Mouse (Mus musculus) CH12F3 (cell line): Measurements from ENCODE around the gene Col12a1.
"Not testable (repeated sequence)": the region's sequence is repeated elsewhere in the genome, so short reads cannot be mapped to it uniquely, and the experiment has no call there.

ENCODE experiments used
- in situ Hi-C: fragments of 300-500 bp; cut with MboI; formaldehyde crosslinking; loops from 2 replicates; pipeline ENCODE4 v1.14.3; 2020; ENCODE audit warnings: low sequenced_read_pairs

Gene Col12a1

GRCm38 (mm10) chr9:79714471-79715045, 4.1 kb downstream of the Col12a1 start:
- in situ Hi-C loops, result loop anchor here (10.0 to 25.0 kb wide), 2 partner anchors 677 to 930 kb away; no protein-coding TSS in a partner anchor

DNA sequence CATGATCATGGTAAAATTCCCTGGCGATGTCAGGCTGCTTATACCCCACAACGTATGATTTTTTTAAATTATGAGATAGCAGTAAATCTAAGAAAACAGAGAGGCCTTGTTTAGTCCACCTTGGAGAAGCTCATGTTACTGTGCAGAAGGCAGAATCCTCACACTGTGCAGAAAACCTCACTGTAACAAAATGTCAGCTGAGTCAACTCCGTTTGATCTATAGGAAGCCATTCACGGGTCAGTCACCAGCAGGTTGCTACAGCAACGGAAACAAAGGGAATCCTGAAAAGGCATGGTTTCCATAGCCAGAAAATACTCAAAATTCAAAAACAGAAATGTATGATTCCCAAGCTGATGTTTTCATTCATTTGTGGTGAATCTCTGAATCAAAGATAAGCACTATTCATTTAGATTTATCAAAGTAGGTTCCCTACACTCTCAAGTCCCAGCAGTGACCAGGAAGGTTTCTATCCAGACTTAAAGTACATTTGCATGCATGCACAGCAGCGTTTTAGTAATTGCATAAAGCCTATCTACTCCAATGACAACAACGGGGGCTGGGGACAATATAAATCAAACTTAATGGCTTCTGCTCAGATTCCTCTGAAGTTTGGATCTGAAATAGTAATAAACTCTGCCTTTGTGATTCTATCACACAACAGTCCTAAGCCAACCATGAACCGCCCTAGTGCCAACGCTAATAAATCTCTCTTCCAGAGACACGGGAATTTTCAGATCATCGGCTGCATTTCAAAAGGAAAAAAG, 28.7 kb downstream of the Col12a1 start:
- in situ Hi-C loops, result no loop called here

- in situ Hi-C loops, result no loop called here
These were observed 29.3 kb downstream of the Col12a1 start for GRCm38 (mm10) chr9:79689342-79689741.

DNA sequence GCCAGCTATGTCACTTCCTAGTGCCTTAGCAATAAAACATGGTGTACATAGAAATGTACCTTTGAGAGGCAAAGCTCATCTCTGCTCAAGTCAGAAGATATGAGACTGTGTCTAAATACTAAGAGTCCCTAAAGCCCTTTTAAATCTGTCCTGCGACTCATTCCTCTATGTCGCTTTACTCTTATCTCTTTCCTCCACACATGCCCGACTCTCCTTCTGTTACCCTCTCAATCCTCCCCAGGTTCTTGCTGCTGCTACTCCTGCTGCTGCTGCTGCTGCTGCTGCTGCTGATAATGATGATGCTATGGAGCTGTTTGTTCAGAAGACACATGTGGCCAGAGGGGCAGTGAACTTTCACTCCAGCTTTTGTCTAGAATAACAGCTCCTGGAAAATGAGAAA, 31.4 kb downstream of the Col12a1 start:
- in situ Hi-C loops, result no loop called here

- in situ Hi-C loops, result no loop called here
These were observed 32.6 kb downstream of the Col12a1 start for GRCm38 (mm10) chr9:79686049-79686448.

DNA sequence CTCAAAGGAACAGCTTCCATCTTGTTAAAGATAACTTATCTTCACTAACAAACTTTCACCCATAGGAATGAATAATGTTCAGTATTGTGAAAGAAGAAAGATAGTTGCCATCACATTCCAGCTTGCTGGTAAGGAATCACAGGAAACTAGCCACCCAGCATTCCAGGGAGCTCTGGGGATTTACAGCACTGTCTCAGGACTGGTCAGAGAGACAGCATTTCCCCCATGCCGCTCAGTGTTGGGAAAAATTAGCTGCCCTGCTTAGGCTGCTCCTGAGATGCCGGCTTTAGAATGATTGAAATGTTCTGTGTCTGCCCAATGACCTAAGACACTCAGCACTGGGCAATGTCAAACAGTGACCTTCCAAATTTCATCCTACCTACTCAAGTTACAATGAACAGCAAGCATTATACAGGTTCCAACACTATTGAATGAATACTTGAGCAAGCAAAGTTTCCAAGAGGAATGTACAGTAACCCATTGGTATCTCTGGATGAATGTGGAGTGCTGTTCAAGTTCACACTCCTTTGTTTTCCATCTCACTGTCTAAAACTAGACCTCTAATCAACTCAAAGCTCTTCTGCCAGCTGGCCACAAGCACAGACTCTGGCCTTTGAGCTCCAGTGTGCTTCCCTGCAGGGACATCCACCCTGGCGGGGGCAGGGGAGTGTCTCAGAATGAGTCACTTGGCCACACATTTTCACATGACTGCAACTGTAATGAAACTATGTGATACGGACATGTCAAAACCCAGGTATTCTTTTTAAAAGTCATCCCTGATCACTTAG, 38.0 kb downstream of the Col12a1 start:
- in situ Hi-C loops, result no loop called here

DNA sequence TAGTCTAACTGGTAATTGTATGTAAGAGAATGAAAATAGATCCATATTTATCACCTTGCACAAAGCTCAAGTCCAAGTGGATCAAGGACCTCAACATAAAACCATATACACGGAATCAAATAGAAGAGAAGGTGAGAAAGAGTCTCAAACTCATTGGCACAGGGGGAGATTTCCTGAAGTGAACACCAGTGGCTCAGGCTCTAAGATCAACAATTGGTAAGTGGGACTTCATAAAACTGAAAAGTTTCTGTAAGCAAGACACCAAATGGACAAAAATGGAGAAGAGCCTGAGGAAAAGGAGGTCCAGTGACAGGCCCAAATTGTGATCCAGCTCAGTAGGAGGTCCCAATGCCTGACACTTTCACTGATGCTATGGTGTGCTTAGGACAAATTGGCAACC, 49.8 kb downstream of the Col12a1 start:
- in situ Hi-C loops, result not testable (repeated sequence)

GRCm38 (mm10) chr9:79653327-79654150, 65.1 kb downstream of the Col12a1 start:
- in situ Hi-C loops, result no loop called here

- in situ Hi-C loops, result no loop called here
These were observed 70.0 kb downstream of the Col12a1 start for GRCm38 (mm10) chr9:79648587-79648986.

GRCm38 (mm10) chr9:79645757-79646156, 72.9 kb downstream of the Col12a1 start:
- in situ Hi-C loops, result no loop called here

- in situ Hi-C loops, result no loop called here
These were observed 79.1 kb downstream of the Col12a1 start for GRCm38 (mm10) chr9:79639430-79640090.

DNA sequence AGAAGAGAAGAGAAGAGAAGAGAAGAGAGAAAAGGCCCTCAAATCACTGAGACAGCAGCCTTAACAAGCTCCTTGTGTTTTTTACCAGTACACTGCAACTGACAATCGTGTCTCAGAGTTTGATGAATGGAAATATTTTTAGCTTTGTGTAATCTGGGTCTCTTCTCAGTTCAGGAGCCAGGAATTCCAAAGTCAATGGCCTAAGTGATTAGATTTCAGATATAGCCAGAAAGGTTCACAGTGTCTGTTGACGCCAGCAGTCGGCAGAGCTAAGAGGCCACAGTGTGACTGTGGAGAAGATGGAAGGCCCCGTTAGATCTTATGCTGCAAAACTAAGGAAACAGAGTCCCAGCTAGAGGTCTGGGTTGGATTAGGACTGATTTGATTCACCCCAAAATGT, 80.8 kb downstream of the Col12a1 start:
- in situ Hi-C loops, result no loop called here

DNA sequence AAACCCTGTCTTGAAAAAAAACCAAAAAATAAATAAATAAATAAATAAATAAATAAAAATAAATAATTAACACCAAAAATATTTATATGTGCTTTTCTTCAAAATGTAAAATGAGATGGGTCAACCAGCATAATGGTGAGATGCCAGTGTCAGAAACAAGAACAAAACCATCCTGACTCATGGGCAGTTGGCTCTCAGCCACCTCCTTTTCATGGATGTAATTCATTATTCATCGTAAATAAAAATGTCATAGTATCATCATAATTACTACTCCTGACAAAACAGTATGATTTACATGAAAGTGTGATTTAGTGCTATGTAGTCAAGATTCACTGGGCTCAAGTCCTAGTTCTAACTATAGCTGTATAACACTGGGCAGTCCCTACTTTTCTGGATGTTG, 84.6 kb downstream of the Col12a1 start:
- in situ Hi-C loops, result no loop called here

GRCm38 (mm10) chr9:79631186-79631585, 87.4 kb downstream of the Col12a1 start:
- in situ Hi-C loops, result no loop called here

GRCm38 (mm10) chr9:79618839-79619597, 99.6 kb downstream of the Col12a1 start:
- in situ Hi-C loops, result no loop called here

DNA sequence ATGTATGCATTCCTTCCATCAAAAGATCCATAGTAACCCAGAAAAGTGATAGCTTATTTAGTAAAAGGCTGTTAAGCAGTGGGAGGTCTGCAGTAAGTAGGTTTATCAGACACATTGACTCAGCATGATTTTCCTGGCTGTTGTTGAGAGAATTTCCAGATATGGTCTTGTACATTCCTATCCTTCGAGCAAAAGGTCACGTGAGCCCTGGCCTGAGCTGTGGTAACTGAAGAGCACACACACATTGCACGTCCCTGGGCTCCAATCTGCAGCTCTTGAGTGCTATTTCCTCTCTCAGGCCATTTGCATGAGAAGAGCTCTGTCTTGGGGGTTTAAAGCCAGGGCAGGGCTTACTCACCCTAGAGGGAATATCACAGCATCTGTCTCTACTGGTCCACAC, 101.3 kb downstream of the Col12a1 start:
- in situ Hi-C loops, result no loop called here

DNA sequence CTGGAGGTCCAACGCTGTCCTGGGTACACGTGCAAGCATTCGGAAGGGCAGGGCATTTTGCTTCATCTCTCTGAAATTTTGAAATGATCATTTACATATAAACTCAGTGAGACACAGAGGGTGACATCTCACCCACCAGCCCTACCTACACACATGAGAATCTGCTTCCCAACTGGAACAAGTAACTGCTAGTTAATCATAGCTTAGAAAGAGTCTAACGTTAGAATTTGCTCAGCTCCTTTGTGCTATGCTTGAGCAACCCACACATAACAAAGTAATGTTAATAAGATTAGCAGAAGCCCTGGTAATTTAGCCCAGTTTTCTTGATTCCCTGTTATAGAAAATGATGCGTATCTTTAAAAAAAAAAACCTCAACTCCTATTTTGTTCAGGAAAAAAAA, 102.6 kb downstream of the Col12a1 start:
- in situ Hi-C loops, result no loop called here

- in situ Hi-C loops, result no loop called here
These were observed 108.3 kb downstream of the Col12a1 start for GRCm38 (mm10) chr9:79610286-79610685.

DNA sequence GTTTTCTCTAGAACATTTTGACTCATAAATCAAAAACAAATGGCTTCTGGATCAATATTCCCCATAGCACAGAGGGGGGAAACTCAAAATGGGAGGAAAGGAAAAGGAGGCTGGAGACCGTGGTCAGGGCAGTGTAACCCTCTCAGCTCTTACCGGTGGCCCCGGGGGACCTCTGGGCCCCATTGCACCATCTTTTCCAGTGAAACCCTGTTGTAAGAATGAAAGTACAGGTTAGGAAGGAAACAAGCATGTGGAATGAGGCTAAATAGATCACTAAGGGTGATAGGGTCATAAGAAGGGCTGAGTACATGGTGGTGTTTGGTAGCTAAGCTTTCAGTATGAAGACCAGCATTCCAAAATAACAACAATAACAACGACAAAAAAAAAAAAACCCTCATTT, 109.0 kb downstream of the Col12a1 start:
- in situ Hi-C loops, result no loop called here

DNA sequence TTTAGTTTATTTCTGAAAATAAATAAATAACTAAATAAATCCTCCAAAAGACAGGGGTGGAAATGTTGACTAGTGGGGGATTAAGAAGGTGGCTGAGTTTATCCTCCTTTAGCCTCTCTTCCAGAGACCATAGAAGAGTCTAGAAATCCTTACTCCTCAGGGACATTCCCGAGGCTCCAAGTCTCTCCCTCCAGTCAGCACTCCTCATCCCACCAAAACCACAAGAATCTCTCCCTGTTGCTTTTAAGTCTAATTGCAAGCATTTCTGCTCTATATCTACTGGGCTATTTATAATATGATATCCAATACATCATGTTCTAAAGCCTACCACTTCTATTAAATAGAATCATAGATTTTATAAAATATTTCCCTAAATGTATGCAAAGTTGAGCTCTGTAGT, 109.8 kb downstream of the Col12a1 start:
- in situ Hi-C loops, result no loop called here
